Mouse (Mus musculus) skeletal muscle tissue, postnatal 0 days (tissue): Measurements from ENCODE around the gene Olfr705. TPM values are rescaled to one million over a fixed set of nuclear protein-coding genes. Genes with fewer than 3 reads are reported as not detected.

Source experiments
- polyA plus RNA-seq: library from polyadenylated mRNA; unstranded; fragments of >200 nt; fragmentation: Nextera tagmentation; extraction: Ambion mirVana; gene quantifications from 2 replicates; pipeline ENCODE4 v1.2.1, GENCODE M21; 2015

Olfr705 gene
- not detected in 2 replicates for polyA plus RNA-seq

DNA sequence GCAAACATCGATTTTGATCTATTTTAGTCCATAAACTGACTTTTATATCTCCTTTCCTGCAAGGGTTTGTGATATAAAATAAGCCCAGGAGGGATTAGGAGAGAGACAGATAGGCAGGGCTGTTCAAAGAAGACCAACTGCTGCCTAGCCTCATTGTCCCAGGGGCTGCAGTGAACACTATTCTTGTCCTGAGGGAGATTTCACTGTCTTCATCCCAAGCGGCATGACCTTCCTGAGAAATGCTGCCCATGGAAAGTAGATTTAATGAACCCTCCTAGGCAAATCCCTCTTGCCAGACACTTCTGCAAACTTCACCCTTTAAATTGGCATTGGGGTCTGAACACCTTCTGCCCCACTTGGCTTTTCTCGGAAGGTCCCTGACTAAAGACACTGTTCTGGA lies at the start of gene Olfr705:
Gene Olfr705 (minus strand): TSS at position 101 of the 400 bp plus-strand sequence.

DNA sequence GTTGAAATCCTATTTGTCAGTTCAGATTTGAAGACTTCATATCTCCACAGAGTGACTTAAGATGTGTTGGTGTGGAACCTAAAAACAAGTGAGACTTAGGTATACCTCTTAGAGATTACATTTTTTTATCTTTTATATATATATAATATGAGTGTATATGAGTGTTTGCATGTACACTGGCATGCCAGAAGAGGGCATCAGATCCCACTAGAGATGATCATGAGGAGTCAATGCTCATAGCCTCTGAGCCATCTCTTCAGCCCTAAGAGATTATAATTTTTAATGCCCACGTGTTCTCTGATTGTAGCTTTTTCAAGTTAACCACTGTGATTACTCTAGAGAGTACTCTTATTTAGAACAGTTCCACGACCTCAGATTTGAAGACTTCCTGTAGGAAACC lies 31.0 kb upstream of the Olfr705 start, which contains the start of gene Olfr1532-ps1:
Gene Olfr1532-ps1 (plus strand): TSS at position 326 of the 400 bp plus-strand sequence.

DNA sequence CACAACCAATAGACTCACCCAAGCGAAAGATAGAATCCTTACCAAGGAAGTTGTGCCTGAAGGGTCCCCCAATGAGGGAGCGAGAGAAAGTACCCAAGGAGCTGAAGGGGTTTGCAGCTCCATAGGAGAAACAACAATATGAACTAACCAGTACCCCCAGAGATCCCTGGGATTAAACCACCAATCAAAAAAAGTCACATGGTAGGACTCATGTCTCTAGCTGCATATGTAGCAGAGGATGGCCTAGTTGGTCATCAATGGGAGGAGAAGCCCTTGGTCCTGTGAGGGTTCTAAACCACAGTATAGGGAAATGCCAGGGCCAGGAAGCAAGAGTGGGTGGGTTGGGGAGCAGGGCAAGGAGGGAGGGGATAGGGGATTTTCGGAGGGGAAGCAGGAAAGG lies 24.4 kb upstream of the Olfr705 start, which contains the start of gene Olfr707:
Gene Olfr707 (minus strand): TSS at position 101 of the 400 bp plus-strand sequence.

DNA sequence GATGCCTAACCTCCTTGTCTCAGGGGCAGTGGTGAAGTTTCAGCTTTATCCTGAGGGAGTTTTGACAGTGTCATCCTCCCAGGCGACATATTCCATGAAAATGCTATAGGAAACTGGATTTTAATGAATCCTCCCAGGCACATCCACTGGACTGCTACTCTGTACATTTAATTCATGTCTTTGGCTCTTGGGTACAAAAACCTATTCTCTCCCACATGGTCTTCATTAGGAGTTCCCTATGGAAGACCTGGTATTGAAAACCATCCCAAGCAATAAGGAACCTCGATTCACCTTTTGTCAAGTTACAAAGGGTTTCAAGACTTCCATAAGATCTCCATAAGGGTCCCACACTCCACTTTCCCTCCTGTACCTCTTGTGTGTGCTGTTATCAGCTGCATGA lies 11.4 kb upstream of the Olfr705 start, which contains the start of gene Olfr706:
Gene Olfr706 (minus strand): TSS at position 101 of the 400 bp plus-strand sequence.

DNA sequence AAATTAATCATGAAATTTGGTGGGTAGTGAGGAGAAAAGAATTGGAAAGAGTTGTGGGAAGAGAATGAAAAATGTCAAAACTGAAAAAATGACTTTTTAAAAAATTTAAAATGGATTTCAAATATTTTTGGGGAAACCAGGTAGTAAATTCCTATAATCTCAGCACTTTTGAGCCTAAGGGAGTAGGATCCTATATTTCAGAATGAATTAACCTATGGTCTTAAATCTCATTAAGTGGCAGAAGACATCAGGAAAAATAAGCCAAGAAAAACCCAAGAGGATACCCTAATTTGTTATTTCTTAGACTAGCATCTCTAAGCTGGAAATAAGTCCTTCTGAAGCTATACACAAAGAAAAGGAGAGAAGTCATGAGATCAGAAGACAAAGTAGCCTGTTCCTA lies 13.8 kb downstream of the Olfr705 start, which contains the start of gene Olfr704:
Gene Olfr704 (plus strand): TSS at position 301 of the 400 bp plus-strand sequence.

DNA sequence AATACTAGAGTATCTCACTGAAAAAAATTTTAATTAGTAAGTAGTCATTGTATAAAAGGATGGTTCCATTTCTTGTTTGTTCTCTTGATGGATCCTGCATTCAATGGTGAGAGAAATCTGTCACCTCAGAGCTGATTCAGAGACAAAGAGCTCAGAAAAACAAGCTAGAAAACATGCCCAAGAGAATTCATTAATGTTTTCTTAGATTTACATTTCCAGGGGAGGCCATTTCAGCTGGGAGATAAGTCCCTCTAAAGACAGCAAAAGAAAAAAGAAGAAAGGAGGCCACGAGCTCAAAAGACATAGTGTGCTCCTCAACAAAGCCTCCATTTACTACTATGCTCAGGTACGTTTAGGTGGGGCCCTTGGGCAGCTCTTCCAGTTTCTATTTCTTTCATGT lies 33.6 kb downstream of the Olfr705 start, which contains the start of gene Olfr703:
Gene Olfr703 (plus strand): TSS at position 301 of the 400 bp plus-strand sequence.

DNA sequence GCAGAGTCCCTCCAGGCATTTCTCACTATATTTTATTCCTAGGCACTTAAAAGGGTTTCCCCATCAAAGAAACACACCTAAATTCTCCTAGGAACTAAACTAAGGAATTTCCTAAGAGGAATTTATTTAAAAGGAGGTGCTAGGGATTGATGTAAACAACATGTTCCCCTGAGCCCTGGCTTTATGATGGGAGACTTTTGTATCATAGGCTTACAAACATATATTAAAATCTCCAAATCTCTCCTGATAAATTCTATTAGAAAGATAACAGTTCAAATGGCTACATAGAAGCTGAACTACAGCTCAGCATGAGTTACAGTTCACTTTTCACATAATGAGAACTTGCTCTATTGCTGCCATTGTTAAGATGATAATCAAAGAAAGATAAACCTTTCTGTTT lies 42.9 kb downstream of the Olfr705 start, which contains the start of gene Olfr702:
Gene Olfr702 (minus strand): TSS at position 101 of the 400 bp plus-strand sequence.

Other genes starting within 250 kb of the Olfr705 start
- not detected in 2 replicates for gene Olfr693, start 196.3 kb downstream of the Olfr705 start, polyA plus RNA-seq
- gene Olfr694, start 185.1 kb downstream of the Olfr705 start, polyA plus RNA-seq = not detected in 2 replicates
- not detected in 2 replicates for gene Olfr695, start 160.5 kb downstream of the Olfr705 start, polyA plus RNA-seq
- gene Olfr697, start 134.4 kb downstream of the Olfr705 start, polyA plus RNA-seq = not detected in 2 replicates
- not detected in 2 replicates for gene Olfr698, start 121.5 kb downstream of the Olfr705 start, polyA plus RNA-seq
- gene Olfr699, start 83.7 kb downstream of the Olfr705 start, polyA plus RNA-seq = not detected in 2 replicates
- gene Olfr700, start 68.1 kb downstream of the Olfr705 start, polyA plus RNA-seq = not detected in 2 replicates
- gene Olfr701, start 62.8 kb downstream of the Olfr705 start, polyA plus RNA-seq = not detected in 2 replicates
- gene Olfr702, start 43.0 kb downstream of the Olfr705 start, polyA plus RNA-seq = not detected in 2 replicates
- not detected in 2 replicates for gene Olfr703, start 33.5 kb downstream of the Olfr705 start, polyA plus RNA-seq
- gene Olfr704, start 13.7 kb downstream of the Olfr705 start, polyA plus RNA-seq = not detected in 2 replicates
- not detected in 2 replicates for gene Olfr706, start 11.3 kb upstream of the Olfr705 start, polyA plus RNA-seq
- not detected in 2 replicates for gene Olfr707, start 24.4 kb upstream of the Olfr705 start, polyA plus RNA-seq
- not detected in 2 replicates for gene Olfr1532-ps1, start 31.1 kb upstream of the Olfr705 start, polyA plus RNA-seq
- gene Olfr709-ps1, start 55.3 kb upstream of the Olfr705 start, polyA plus RNA-seq = not detected in 2 replicates
- gene Olfr710, start 71.4 kb upstream of the Olfr705 start, polyA plus RNA-seq = not detected in 2 replicates
- not detected in 2 replicates for gene Olfr6, start 87.0 kb upstream of the Olfr705 start, polyA plus RNA-seq
- gene Olfr711, start 98.6 kb upstream of the Olfr705 start, polyA plus RNA-seq = not detected in 2 replicates
- gene Olfr2, start 129.2 kb upstream of the Olfr705 start, polyA plus RNA-seq = not detected in 2 replicates
- gene Olfr713, start 154.3 kb upstream of the Olfr705 start, polyA plus RNA-seq = not detected in 2 replicates
- not detected in 2 replicates for gene Olfr714, start 194.1 kb upstream of the Olfr705 start, polyA plus RNA-seq
- not detected in 2 replicates for gene Olfr17, start 216.3 kb upstream of the Olfr705 start, polyA plus RNA-seq
- gene Olfr715b, start 233.5 kb upstream of the Olfr705 start, polyA plus RNA-seq = not detected in 2 replicates